13 mouse cellular contexts compared by ENCODE assay signal in genomic region chr3:105898325-105898724, GRCm38 (mm10). TPM values are rescaled to one million over a fixed set of nuclear protein-coding genes. Genes with fewer than 3 reads are reported as not detected.
A peak's percentile ranks its signal among the peaks of the same experiment; 100 is the strongest.
DNase-seq lines count a peak whose midpoint lies in the region; ATAC-seq and TF ChIP-seq lines count a peak whose summit lies in the region.
"Had no signal": no experiment of that assay in that cellular context is flagged by ENCODE, and none has a peak within 500 bp of the region (broad histone marks: within the 10 kb centered on the region; RNA-seq: fewer than 3 reads in every experiment).

No protein-coding gene starts in this region.

- ATAC-seq in limb, embryonic 14.5 days (ENCODE audit: low FRiP score, low read depth) = no peak
- no peak for ATAC-seq in midbrain, embryonic 14.5 days (ENCODE audit: low FRiP score, low TSS enrichment)
- ATAC-seq: forebrain, embryonic 16.5 days had no signal

- H3K27ac ChIP-seq in limb, embryonic 14.5 days (replicated peaks; ENCODE audit: low read depth, low read length) = no peak overlapping the region
- no peak overlapping the region for H3K27ac ChIP-seq in limb, embryonic 10.5 days
- peak overlapping the region; percentile 6; the same call in 1 of the 2 replicates for H3K27ac ChIP-seq in gastrocnemius, adult 2 months
- H3K27ac ChIP-seq in midbrain, embryonic 14.5 days (replicated peaks; ENCODE audit: low read depth, low read length) = no peak overlapping the region
- no peak overlapping the region for H3K27ac ChIP-seq in layer of hippocampus, adult 2 months
- H3K27ac ChIP-seq: limb, embryonic 15.5 days had no signal

- H3K4me2 ChIP-seq in limb, embryonic 14.5 days (replicated peaks; ENCODE audit: low read depth, low read length, severe bottlenecking) = no peak overlapping the region
- H3K4me2 ChIP-seq in midbrain, embryonic 14.5 days (ENCODE audit: low read length) = no peak overlapping the region
- H3K4me2 ChIP-seq: limb, embryonic 15.5 days had no signal

- no peak for TF ChIP-seq CTCF in gastrocnemius, adult 2 months (IDR thresholded peaks at IDR 0.05)
- no peak for TF ChIP-seq CTCF in layer of hippocampus, adult 2 months (conservative IDR thresholded peaks at IDR 0.05)

- H3K36me3 ChIP-seq in limb, embryonic 14.5 days (ENCODE audit: control insufficient read depth, insufficient read depth, low read length) = no peaks in the 10 kb centered on the region
- H3K36me3 ChIP-seq in limb, embryonic 10.5 days = no peaks in the 10 kb centered on the region
- H3K36me3 ChIP-seq in midbrain, embryonic 14.5 days (ENCODE audit: control insufficient read depth, insufficient read depth, low read length) = no peaks in the 10 kb centered on the region
- H3K36me3 ChIP-seq: limb, embryonic 15.5 days had no signal

- WGBS in limb, embryonic 14.5 days = 64% methylated on average over 2 of the region's 2 CpGs
- 96% methylated on average over 2 of the region's 2 CpGs for WGBS in limb, embryonic 10.5 days
- 87% methylated on average over 2 of the region's 2 CpGs for WGBS in midbrain, embryonic 14.5 days

- H3K4me1 ChIP-seq in limb, embryonic 14.5 days (ENCODE audit: control insufficient read depth, insufficient read depth, low read length) = peaks cover 28% of the 10 kb centered on the region
- H3K4me1 ChIP-seq in limb, embryonic 10.5 days = peaks cover 24% of the 10 kb centered on the region
- no peaks in the 10 kb centered on the region for H3K4me1 ChIP-seq in midbrain, embryonic 14.5 days (ENCODE audit: control insufficient read depth, insufficient read depth, low read length)

- no peak overlapping the region for H3K9ac ChIP-seq in limb, embryonic 14.5 days (ENCODE audit: low read depth, low read length, severe bottlenecking)
- no peak overlapping the region for H3K9ac ChIP-seq in midbrain, embryonic 14.5 days (replicated peaks; ENCODE audit: low read length)
- H3K9ac ChIP-seq: limb, embryonic 15.5 days had no signal

- H3K9me3 ChIP-seq in limb, embryonic 14.5 days (ENCODE audit: control insufficient read depth, low read length) = no peaks in the 10 kb centered on the region
- no peaks in the 10 kb centered on the region for H3K9me3 ChIP-seq in limb, embryonic 10.5 days (replicated peaks)
- no peaks in the 10 kb centered on the region for H3K9me3 ChIP-seq in midbrain, embryonic 14.5 days (ENCODE audit: control insufficient read depth, low read length)
- H3K9me3 ChIP-seq: limb, embryonic 15.5 days had no signal

- no peaks in the 10 kb centered on the region for H3K27me3 ChIP-seq in limb, embryonic 14.5 days (ENCODE audit: control insufficient read depth, insufficient read depth, low read length)
- no peaks in the 10 kb centered on the region for H3K27me3 ChIP-seq in limb, embryonic 10.5 days (ENCODE audit: low read depth, poor library complexity, severe bottlenecking)
- H3K27me3 ChIP-seq in midbrain, embryonic 14.5 days (ENCODE audit: control insufficient read depth, insufficient read depth, low read length) = no peaks in the 10 kb centered on the region
- H3K27me3 ChIP-seq: limb, embryonic 15.5 days had no signal

- peak; percentile 59 for DNase-seq in limb, embryonic 14.5 days (ENCODE audit: low spot score)
- DNase-seq in limb, embryonic 10.5 days (ENCODE audit: low spot score) = no peak
- DNase-seq in NIH3T3 (ENCODE audit: low read depth) = peak; percentile 62
- DNase-seq in gastrocnemius, adult 2 months = peak; percentile 73
- DNase-seq in lung, postnatal 14 days = peak; percentile 59
- no peak for DNase-seq in midbrain, embryonic 14.5 days
- no peak for DNase-seq in frontal cortex, postnatal 36 days (ENCODE audit: low spot score in 2 of 2)
- DNase-seq in layer of hippocampus, adult 2 months (ENCODE audit: low spot score in 2 of 2) = no peak
- DNase-seq: thymus, adult 18-20 months had no signal

- TF ChIP-seq POLR2A in limb, embryonic 14.5 days (IDR thresholded peaks at IDR 0.05; ENCODE audit: borderline replicate concordance, extremely low read depth, insufficient read depth, insufficient read length) = no peak

- no peak overlapping the region for H3K4me3 ChIP-seq in limb, embryonic 14.5 days (replicated peaks; ENCODE audit: low read length)
- H3K4me3 ChIP-seq in limb, embryonic 10.5 days = no peak overlapping the region
- no peak overlapping the region for H3K4me3 ChIP-seq in gastrocnemius, adult 2 months
- no peak overlapping the region for H3K4me3 ChIP-seq in midbrain, embryonic 14.5 days (replicated peaks; ENCODE audit: low read depth, low read length)
- no peak overlapping the region for H3K4me3 ChIP-seq in layer of hippocampus, adult 2 months
- H3K4me3 ChIP-seq: limb, embryonic 15.5 days had no signal

- intact Hi-C loops in gastrocnemius, adult 2 months (cut with DNase I) = loop anchor here (2.0 kb wide), 2 partner anchors 98 to 172 kb away; partner anchors contain the start of gene Rap1a

RNA-seq across cellular contexts. Expression of gene Tmigd3, which starts 27.6 kb away (rescaled TPM):
- 0.21 TPM in 1 of 2 replicates, not detected in the other for polyA plus RNA-seq in limb, embryonic 14.5 days (2012; rRNA removed)
- 0.23 and 0.33 TPM in 2 replicates for polyA plus RNA-seq in limb, embryonic 14.5 days (2014; fragmentation: Nextera tagmentation; extraction: Ambion mirVana)
- 0.30 TPM in 1 of 2 replicates, not detected in the other for polyA plus RNA-seq in limb, embryonic 10.5 days (2016; fragmentation: Nextera tagmentation; extraction: Ambion mirVana)
- not detected for total RNA-seq in gastrocnemius, adult 2 months (2021)
- not detected in 2 replicates for polyA plus RNA-seq in midbrain, embryonic 14.5 days (2014; fragmentation: Nextera tagmentation; extraction: Ambion mirVana)
- total RNA-seq in layer of hippocampus, adult 2 months (2021) = 1 to 10 TPM in 1 of 2 experiments, under 1 TPM in 1; 0.37 to 1.1 TPM
- total RNA-seq: ES-E14 had no signal
- polyA plus RNA-seq: forebrain, embryonic 16.5 days; hindbrain, embryonic 11.5 days had no signal

RNA-seq across cellular contexts. Expression of gene Adora3, which starts 27.7 kb away (rescaled TPM):
- polyA plus RNA-seq in limb, embryonic 14.5 days (2012; rRNA removed) = 2.1 and 2.3 TPM in 2 replicates
- polyA plus RNA-seq in limb, embryonic 14.5 days (2014; fragmentation: Nextera tagmentation; extraction: Ambion mirVana) = 2.8 and 3.2 TPM in 2 replicates
- polyA plus RNA-seq in limb, embryonic 10.5 days (2016; fragmentation: Nextera tagmentation; extraction: Ambion mirVana) = 0.25 TPM in 1 of 2 replicates, not detected in the other
- total RNA-seq in gastrocnemius, adult 2 months (2021) = not detected
- polyA plus RNA-seq in midbrain, embryonic 14.5 days (2014; fragmentation: Nextera tagmentation; extraction: Ambion mirVana) = not detected in 2 replicates
- 1 to 10 TPM in 1 of 2 experiments, under 1 TPM in 1; 0.82 to 1.2 TPM for total RNA-seq in layer of hippocampus, adult 2 months (2021)
- total RNA-seq: ES-E14 had no signal

RNA-seq across cellular contexts. Expression of gene I830077J02Rik, which starts 34.1 kb away (rescaled TPM):
- 0.41 and 0.69 TPM in 2 replicates for polyA plus RNA-seq in limb, embryonic 14.5 days (2012; rRNA removed)
- 0.66 and 0.88 TPM in 2 replicates for polyA plus RNA-seq in limb, embryonic 14.5 days (2014; fragmentation: Nextera tagmentation; extraction: Ambion mirVana)
- polyA plus RNA-seq in limb, embryonic 10.5 days (2016; fragmentation: Nextera tagmentation; extraction: Ambion mirVana) = 0.41 and 0.54 TPM in 2 replicates
- total RNA-seq in gastrocnemius, adult 2 months (2021) = under 1 TPM; 0.84 to 0.92 TPM
- 0.11 and 0.45 TPM in 2 replicates for polyA plus RNA-seq in midbrain, embryonic 14.5 days (2014; fragmentation: Nextera tagmentation; extraction: Ambion mirVana)
- 1 to 10 TPM in 1 of 2 experiments, under 1 TPM in 1; 0.98 to 1.2 TPM for total RNA-seq in layer of hippocampus, adult 2 months (2021)
- polyA plus RNA-seq: forebrain, embryonic 16.5 days had no signal

Comparison
In these comparisons a context has a peak if more than half of its experiments do, and no peak if none do; other contexts are left out.
1. DNase-seq: peak in limb, embryonic 14.5 days (single experiment), NIH3T3 (single experiment), gastrocnemius, adult 2 months (single experiment) and lung, postnatal 14 days (single experiment); none in limb, embryonic 10.5 days (single experiment), midbrain, embryonic 14.5 days (single experiment), frontal cortex, postnatal 36 days (0 of 2) and layer of hippocampus, adult 2 months (0 of 2).